Mouse (Mus musculus) left cerebral cortex, adult 11 months (tissue): ENCODE measurements around the gene Nupr1.
A peak's percentile ranks its signal among the peaks of the same experiment; 100 is the strongest.

Experiments used
- DNase-seq: peaks from one replicate; pipeline ENCODE4 v3.0.0; 2022; ENCODE audit warnings: low spot score

The Nupr1 gene

DNA sequence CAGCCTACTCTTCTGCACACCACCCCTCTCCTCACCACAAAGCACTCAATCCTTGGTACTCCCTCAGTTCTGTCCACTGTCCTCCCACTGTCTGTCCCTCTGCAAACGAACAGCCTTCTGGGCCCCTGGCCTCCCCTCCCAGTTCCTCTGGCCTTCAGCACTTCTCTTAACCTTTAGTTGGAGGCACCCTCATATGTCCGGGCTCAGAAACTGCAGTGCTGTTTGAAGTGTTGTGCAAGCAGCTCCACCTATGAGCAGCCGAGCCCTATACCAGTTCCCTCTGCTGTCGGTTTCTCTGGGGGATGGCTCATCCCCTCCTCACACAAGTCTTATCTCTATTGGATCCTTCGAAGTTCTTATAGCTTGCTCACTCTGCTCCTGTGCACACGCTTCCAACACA lies 34.2 kb downstream of the Nupr1 start:
- no peak for DNase-seq

DNA sequence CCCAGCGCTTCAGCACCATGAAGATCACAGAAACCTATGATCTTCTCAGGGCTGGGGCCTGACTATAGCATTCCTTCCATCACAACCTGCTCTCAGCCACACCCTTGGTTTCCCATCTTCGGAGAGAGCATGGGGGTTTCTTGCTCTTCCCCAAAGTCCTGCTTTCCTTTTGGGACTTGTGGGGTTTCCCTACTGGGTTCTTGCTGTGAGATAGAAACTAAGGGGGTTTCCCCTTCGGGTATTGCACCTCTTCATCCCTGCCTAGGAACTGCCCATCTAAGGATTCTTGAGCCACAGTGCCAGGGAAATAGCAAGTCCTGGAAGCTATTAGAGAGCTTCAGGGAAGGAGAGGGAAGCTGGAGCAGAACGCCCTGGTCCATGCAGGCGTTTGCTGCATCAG lies 34.8 kb downstream of the Nupr1 start:
- DNase-seq, result no peak

DNA sequence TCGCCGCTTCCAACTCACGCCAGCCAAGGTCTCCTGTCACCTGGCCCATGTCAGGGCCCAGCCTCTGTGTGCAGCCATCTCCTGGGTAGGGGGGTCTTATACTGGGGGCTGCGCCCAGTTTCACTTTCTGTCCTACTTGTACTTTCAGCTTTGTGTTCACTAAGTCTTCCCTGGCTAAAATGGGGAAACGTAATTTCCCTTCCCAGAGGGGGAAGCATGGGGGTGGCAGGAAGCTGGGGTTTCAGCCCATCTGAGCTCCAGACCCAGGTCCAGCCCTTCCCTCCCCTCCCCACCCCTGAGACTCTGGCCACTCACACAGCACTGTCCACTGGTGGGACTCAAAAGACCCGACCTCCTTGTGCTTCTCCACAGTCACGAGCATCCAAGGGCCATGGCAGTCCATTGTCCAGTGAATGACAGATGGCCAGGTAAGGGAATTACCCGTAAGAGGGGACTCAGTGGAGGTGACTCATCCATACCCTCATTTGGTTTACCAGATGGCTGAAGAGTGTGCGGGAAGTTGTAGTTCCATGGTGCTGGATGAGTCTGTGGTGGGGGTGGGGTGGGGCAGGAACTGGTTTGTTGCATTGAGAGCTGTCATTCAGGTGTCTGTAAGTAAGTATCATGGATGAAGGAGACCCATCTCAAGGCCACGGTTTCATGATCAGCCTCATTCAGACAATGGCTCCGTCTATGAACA lies 35.6 kb downstream of the Nupr1 start, which contains the start of gene Il27:
TSS of gene Il27 (minus strand) at position 80 of the 700 bp plus-strand sequence.
- DNase-seq, result no peak

DNA sequence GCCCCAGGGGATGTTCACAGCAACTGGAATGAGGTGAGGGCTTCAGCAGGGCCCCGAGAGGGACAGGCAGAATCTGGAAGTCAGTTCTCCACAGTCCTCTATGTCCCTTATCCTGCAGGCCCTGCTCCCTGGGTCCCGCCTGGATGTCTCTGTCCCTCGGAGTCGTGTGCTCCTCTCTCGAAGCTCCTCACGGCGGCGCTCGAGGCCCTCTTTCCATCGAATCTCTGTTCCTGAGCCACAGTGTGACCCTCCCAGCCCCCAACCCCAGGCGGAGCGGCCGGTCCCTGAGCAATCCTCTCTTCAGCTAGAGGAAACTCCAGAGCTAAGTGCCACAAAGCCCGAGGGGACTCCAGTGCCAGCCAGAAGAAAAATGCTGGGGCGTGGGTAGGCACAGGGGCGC lies 42.9 kb downstream of the Nupr1 start:
- no peak for DNase-seq

DNA sequence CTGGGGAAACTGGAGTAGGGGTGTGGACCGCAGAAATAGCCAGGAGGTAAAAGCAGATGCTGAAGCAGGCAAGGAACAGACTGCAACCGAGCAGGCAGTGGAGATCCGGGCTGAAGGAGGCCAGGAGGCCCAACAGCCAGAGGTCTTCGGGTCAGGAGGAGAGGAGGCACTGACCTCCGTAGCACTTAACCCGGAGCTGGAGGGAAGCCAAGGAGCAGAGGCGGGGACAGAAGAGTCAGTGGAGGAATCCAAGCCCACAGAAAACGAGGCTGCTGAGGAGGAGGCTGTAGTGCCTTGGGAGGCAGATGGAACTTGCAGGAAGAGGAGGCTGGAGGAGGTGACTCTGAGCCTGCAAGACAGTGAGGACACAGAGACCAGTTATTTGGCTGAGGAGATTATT lies 43.8 kb downstream of the Nupr1 start:
- DNase-seq, result no peak

DNA sequence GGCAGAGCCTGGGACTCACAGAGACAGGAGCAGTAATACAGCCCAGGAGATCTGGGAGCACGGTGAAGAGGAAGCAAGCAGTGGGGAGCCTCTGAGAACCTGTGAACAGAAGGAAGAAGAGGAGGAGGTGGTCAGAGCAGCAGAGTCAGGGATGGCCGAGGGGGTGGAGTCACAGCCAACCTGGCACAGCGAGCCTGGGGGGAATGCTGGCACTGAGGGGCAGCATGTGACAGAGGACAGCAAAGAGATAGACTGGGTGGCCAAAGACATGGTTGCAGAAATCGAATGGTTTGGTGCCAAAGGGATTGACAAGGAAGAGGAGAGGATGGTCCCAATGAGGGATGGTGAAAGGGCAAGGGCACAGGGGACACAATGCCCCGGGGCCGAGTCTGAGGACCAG lies 44.9 kb downstream of the Nupr1 start, which contains the start of gene Cln3:
TSS of gene Cln3 (minus strand) at position 101 of the 400 bp plus-strand sequence.
- DNase-seq, result no peak

DNA sequence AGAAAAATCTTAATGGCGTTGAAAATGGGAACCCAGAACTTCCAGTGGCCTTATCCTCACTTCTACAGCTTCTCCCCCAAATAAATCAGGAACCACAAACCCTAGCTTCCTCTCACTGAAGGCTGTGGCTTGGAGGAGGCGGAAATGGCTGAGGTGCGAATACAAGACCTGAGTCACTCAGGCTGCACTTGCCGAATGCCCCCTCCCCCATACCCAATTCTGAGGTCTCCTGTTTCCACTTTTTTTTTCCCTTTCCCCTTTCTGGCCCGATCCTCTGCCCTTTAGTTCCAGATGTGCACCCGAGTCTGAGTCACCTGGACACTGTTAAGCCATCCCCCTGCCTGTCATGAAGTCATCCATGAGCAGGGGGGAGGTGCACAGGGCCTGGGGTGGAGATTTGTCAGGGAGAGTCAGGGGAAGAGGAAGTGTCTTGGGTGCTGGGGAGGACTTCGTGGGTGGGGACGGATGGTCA lies 46.1 kb downstream of the Nupr1 start, which contains the start of gene Apobr:
TSS of gene Apobr (plus strand) at position 437 of the 472 bp plus-strand sequence.
- no peak for DNase-seq

DNA sequence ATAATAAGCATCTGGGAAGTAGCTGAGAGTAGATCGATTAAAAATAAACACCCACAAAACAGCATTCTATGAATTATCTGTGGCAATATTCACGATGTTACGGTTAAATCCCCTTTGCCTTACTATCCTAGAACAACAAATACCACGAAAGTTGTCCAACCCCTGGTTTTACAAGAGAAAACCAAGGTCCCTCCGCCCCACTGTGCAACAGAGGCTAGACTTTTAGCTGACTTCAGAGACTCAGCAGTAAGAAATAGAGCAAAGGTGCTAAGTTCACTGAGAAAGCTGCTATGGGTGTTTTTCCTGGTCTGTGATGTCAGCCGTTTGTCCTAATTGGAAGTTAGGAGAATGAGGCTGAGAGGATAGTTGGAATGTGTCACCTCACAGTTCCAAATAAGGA lies 46.9 kb downstream of the Nupr1 start:
- DNase-seq, result no peak

DNA sequence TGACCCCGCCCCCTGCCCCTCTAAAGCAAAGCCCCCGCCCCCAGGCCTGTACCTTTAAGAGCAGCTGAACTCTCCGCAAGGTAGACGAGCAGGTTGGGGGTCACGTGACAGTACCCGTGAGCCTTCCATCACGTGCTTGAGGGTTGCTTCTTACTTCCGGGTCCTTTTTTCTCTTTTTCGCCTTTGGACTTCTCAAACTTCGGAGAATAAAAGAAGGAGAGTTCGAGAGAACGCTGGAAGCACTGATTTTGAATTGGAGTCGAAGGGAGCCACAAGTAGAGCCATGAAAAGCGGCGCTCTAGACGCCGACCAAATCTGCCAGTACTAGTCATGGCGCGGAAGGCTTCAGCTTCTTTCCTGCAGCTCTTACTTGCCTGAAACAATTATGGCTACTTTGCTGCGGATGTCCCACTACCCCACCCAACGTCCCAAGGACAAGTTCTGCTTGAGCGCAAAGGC lies 47.4 kb downstream of the Nupr1 start:
- DNase-seq, result peak; percentile 83

DNA sequence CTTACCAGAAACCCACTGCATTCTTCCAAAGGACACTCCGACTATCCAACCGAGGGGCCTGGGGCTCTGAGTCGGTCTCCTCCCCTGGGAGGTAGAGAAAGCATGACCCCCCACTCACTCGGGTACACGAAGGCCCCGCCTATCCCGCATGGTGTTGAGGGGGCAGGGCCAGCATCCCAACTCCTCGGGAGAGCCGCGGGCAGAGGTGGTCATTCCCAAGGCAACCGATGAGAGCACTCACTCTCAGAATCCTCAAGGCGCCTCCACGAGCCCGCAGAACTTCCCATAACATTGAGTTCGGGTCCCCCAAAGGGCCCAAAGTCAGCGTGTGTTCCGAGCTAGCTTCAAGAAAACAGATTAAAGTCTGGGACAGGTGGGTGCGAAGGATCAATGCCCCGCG lies 47.9 kb downstream of the Nupr1 start:
- no peak for DNase-seq

DNA sequence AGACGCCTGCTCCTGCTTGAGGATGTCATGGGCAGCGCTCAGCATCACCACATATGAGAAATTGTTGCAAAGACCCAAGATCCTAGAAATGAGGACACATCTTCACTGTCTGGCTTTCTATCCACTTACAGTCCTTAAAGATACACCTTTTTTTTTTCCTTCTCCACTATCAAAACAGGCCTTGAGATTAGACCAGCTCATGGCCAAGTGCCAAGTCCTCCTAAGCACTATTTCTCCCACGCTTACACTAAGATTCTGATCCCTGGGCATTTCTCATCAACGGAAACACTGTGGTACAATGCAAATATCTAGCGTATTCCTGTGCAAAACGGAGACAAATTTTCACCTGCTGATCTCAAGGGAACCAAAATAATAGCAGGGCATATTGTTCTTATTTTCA lies 49.0 kb downstream of the Nupr1 start:
- no peak for DNase-seq

DNA sequence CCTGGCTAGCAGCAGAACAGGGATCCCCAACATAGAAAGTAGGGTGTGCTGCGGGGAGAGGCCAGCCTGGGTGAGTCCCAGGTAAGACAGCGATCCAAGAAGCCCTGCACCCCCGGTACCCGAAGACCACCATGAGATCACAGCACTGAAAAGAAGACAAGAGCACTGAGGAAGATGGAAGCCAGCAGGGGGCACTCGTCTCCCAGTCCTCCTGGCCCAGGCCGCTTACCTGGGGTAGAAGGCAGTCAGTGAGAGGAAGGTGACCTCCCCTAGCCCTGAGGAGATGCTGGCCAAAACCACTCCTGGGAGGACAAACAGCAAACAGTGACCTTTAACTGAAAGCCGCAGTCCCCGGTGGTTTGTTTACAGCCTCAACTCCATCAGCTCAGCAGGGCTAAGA lies 51.5 kb downstream of the Nupr1 start:
- no peak for DNase-seq

DNA sequence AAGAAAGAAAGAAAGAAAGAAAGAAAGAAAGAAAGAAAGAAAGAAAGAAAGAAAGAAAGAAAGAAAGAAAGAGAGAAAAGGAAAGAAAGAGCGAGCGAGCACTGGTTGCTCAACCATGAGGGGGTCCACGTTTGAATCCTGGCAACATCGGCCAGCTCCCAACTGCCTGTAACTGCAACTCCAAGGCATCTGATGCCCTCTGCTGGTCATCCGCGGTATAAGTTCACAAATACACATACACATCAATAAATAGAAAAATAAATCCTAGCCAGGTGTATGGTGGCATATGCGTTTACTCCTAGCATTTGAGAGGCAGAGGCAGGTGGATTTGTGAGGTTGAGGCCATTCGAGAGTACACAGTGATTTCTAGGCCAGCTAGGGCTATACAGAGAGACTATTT lies 53.7 kb downstream of the Nupr1 start:
- no peak for DNase-seq
